Mouse (Mus musculus) thymus, adult 2 months (tissue): ENCODE measurements around the gene Dhdds.

Experiments
- CTCF ChIP-seq: fragments of 200-500 bp; IDR thresholded peaks from 2 replicates; pipeline ENCODE4 v1.5.1; 2012; ENCODE audit warnings: mild to moderate bottlenecking, control low read depth, low read length, moderate library complexity, borderline replicate concordance; ENCODE audit not compliant: control insufficient read depth, poor library complexity, insufficient read depth; ENCODE audit errors: extremely low read depth
- POLR2A ChIP-seq: fragments of 200-500 bp; IDR thresholded peaks from 2 replicates; pipeline ENCODE4 v1.6.1; 2012; ENCODE audit warnings: mild to moderate bottlenecking, low read length, control low read depth, moderate library complexity; ENCODE audit not compliant: control insufficient read depth, poor library complexity, insufficient read depth; ENCODE audit errors: extremely low read depth

- TF ChIP-seq POLR2A: no peak
- no peak for TF ChIP-seq CTCF
Measured at GRCm38 (mm10) chr4:134016208-134016607, 15.5 kb upstream of the Dhdds start.
